Mouse (Mus musculus): ENCODE measurements around the gene Dock8.

DNA sequence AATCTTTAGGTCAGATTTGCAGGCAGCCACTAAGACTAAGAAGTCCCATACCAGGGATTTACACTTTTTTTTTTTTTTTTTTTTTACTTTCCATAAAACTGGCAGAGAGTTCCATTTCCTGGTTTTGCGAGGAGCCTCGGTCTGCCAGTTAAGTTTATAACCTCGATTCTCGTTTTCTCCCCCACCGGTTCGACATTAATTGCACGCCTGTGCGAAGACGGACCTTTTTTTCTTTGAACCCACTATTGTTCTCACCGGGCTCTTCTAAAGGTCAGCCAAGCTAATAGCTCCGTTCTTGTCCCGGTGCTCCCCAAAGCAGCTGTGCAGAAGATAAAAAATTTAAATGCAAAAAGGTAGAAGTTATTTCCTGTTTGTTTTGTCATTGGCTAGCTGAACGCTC, 249.9 kb downstream of the Dock8 start:
- no peak for TF ChIP-seq CHD2 (IDR thresholded peaks at IDR 0.05; ENCODE audit: low read depth, low read length)
- TF ChIP-seq ZNF384 (IDR thresholded peaks at IDR 0.05; ENCODE audit: low read depth, low read length), result 0 out of 2 replicates have a peak, but pooled peaks have one; percentile 15
- TF ChIP-seq ZC3H11A (IDR thresholded peaks at IDR 0.05; ENCODE audit: borderline replicate concordance, low read depth, low read length), result no peak
- no peak for TF ChIP-seq MAFK (IDR thresholded peaks at IDR 0.05; ENCODE audit: insufficient read depth, low read depth, low read length)

All from ES-E14 (cell line).